Mouse (Mus musculus) MEL (cell line): ENCODE measurements at regions not wholly inside any gene's neighbourhood (a gene's known extent, or its start where the extent isn't known, plus 50 kb on each side); places are given as distances from the start of the nearest gene placed in this dataset.

ENCODE experiments used
- CTCF ChIP-seq, 3 experiments: IDR thresholded peaks in 2 of 3; conservative IDR thresholded peaks in 1 of 3; 2 replicates each; pipeline ENCODE4 v1.5.1; 2011 to 2012; ENCODE audit warnings: low read length in 3 of 3, low read depth in 2 of 3, mild to moderate bottlenecking in 2 of 3, improper control_type of control experiment in 1 of 3, inconsistent platforms in 1 of 3, mixed read lengths in 1 of 3, moderate library complexity in 1 of 3; ENCODE audit not compliant: control insufficient read depth in 1 of 3, insufficient read depth in 1 of 3, poor library complexity in 1 of 3, severe bottlenecking in 1 of 3
- EP300 ChIP-seq, 2 experiments: IDR thresholded peaks; 2 replicates each; pipeline ENCODE4 v1.6.1; 2011; ENCODE audit warnings: improper control_type of control experiment in 2 of 2, low read length in 2 of 2, low read depth in 1 of 2, mild to moderate bottlenecking in 1 of 2
- MAX ChIP-seq: IDR thresholded peaks from 2 replicates; pipeline ENCODE4 v1.6.1; 2011; ENCODE audit warnings: low read length, improper control_type of control experiment
- MYB ChIP-seq: IDR thresholded peaks from 2 replicates; pipeline ENCODE4 v1.6.1; 2011; ENCODE audit warnings: mild to moderate bottlenecking, low read depth, low read length, improper control_type of control experiment
- NELFE ChIP-seq: IDR thresholded peaks from 2 replicates; pipeline ENCODE4 v1.6.1; 2011; ENCODE audit warnings: low read depth, low read length, improper control_type of control experiment
- POLR2A ChIP-seq, 2 experiments: IDR thresholded peaks; 2 replicates each; pipeline ENCODE4 v1.6.1; 2011 to 2012; ENCODE audit warnings: low read length in 2 of 2, mild to moderate bottlenecking in 2 of 2, control low read depth in 1 of 2, improper control_type of control experiment in 1 of 2, low read depth in 1 of 2, moderate library complexity in 1 of 2; ENCODE audit not compliant: control insufficient read depth in 1 of 2, insufficient read depth in 1 of 2, poor library complexity in 1 of 2
- TCF12 ChIP-seq: IDR thresholded peaks from 2 replicates; pipeline ENCODE4 v1.6.1; 2014; ENCODE audit warnings: low read depth, mild to moderate bottlenecking, inconsistent platforms, low read length, improper control_type of control experiment, moderate library complexity
- USF1 ChIP-seq: IDR thresholded peaks from 2 replicates; pipeline ENCODE4 v1.6.1; 2014; ENCODE audit warnings: low read depth, mild to moderate bottlenecking, inconsistent platforms, low read length, improper control_type of control experiment, moderate library complexity
- USF2 ChIP-seq, 2 experiments: IDR thresholded peaks; 2 replicates each; pipeline ENCODE4 v1.6.1; 2011 to 2012; ENCODE audit warnings: improper control_type of control experiment in 2 of 2, low read length in 2 of 2, borderline replicate concordance in 1 of 2, inconsistent platforms in 1 of 2, low read depth in 1 of 2, mild to moderate bottlenecking in 1 of 2; ENCODE audit not compliant: insufficient read depth in 1 of 2
- ZMIZ1 ChIP-seq: IDR thresholded peaks from 2 replicates; pipeline ENCODE4 v1.6.1; 2012; ENCODE audit warnings: low read depth, mild to moderate bottlenecking, inconsistent platforms, low read length, improper control_type of control experiment, moderate library complexity
- ZNF384 ChIP-seq: IDR thresholded peaks from 2 replicates; pipeline ENCODE4 v1.6.1; 2012; ENCODE audit warnings: low read depth, mild to moderate bottlenecking, inconsistent platforms, low read length, improper control_type of control experiment

DNA sequence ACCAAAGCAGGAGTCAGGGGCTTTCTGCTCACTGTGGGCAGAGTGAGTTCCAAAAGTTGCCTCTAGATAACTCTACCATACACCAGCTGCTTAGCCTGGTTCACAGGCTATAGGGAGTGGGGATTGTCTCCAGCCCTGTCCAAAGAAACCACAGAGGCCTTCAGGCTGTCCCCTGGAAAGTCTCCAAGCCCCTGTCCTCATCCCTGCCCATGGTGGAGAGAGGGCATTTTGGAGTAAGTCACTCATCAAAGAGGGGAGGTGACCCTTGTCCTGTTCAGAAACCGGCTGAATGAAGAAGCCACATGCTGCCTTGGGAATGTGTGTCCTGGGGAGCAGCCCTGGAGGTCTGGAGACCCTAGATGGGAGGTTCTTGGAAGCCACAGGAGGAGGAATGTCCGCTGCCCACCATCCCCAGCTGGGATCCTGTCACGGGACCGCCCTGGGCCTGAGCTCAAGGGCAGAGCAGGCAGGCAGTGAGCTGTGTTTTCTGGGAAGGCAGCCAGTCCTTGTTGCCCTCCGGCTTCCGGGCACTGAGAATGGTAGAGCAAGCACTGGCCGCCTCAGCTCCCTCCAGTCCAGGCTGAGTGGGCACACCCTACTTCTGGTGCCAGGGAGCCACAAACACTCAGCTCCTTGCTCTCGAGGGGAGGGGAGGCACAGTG, 78.4 kb downstream of the Cpn2 start:
- TF ChIP-seq USF1 (no peak), POLR2A (IDR thresholded peaks at IDR 0.05; ENCODE audit: control insufficient read depth in 1 of 2, insufficient read depth in 1 of 2, low read depth in 1 of 2, low read length in 2 of 2, poor library complexity in 1 of 2) (no peak), CTCF (IDR thresholded peaks at IDR 0.05 in 2 of 3, conservative IDR thresholded peaks at IDR 0.05 in 1 of 3; ENCODE audit: control insufficient read depth in 1 of 3, insufficient read depth in 1 of 3, low read depth in 2 of 3, low read length in 3 of 3, poor library complexity in 1 of 3, severe bottlenecking in 1 of 3) (no peak), ZNF384 (no peak), TCF12 (no peak), MAX (no peak), EP300 (IDR thresholded peaks at IDR 0.05; ENCODE audit: low read depth in 1 of 2, low read length in 2 of 2) (no peak), ZMIZ1 (no peak), USF2 (IDR thresholded peaks at IDR 0.05; ENCODE audit: borderline replicate concordance in 1 of 2, insufficient read depth in 1 of 2, low read depth in 1 of 2, low read length in 2 of 2) (no peak), MYB (no peak), NELFE (no peak)
